Mouse (Mus musculus): Measurements from ENCODE around the gene 4930404N11Rik. TPM values are rescaled to one million over a fixed set of nuclear protein-coding genes. Genes with fewer than 3 reads are reported as not detected.

The 4930404N11Rik gene
- polyA plus RNA-seq, 1 experiment from 2014 or later = not detected

GRCm38 (mm10) chr10:81323141-81323775, 42.4 kb downstream of the 4930404N11Rik start:
- H3K4me2 ChIP-seq = no peak overlapping the region
- 95% methylated on average over 23 of the region's 23 CpGs for WGBS
- ATAC-seq (ENCODE audit: low FRiP score) = no peak
- no peak for DNase-seq (ENCODE audit: low spot score, missing footprints)
- H3K4me1 ChIP-seq (ENCODE audit: control insufficient read depth, insufficient read depth, low read length) = peaks cover 18% of the 10 kb centered on the region
- no peaks in the 10 kb centered on the region for H3K9me3 ChIP-seq (ENCODE audit: control insufficient read depth, low read length)
- no peak overlapping the region for H3K9ac ChIP-seq (ENCODE audit: low read length)
- H3K27ac ChIP-seq (ENCODE audit: low read depth, low read length) = no peak overlapping the region
- no peaks in the 10 kb centered on the region for H3K27me3 ChIP-seq (ENCODE audit: control insufficient read depth, insufficient read depth, low read length)
- H3K4me3 ChIP-seq (ENCODE audit: low read depth, low read length) = no peak overlapping the region
- peaks cover 42% of the 10 kb centered on the region for H3K36me3 ChIP-seq (ENCODE audit: control insufficient read depth, insufficient read depth, low read length)

DNA sequence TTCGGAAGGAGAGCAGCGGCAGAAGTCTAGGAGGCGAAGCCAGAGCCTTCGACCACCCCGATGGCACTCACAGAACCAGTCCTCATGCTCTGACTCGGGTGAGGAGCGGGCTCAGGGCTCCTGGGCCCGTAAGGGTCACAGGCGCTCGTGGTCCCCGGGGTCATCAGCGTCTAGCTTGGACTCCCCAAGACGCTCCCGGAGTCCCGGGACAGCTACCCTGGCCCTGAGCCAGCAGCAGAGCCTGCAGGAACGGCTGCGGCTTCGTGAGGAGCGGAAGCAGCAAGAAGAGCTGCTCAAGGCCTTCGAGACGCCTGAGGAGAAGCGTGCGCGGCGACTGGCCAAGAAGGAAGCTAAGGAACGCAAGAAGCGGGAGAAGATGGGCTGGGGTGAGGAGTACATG, 43.2 kb downstream of the 4930404N11Rik start:
- Histone ChIP-seq H3K36me3 (ENCODE audit: control insufficient read depth, insufficient read depth, low read length) (peaks cover 44% of the 10 kb centered on the region), H3K27ac (ENCODE audit: low read depth, low read length) (no peak overlapping the region), H3K9ac (ENCODE audit: low read length) (no peak overlapping the region), H3K4me3 (ENCODE audit: low read depth, low read length) (no peak overlapping the region), H3K27me3 (ENCODE audit: control insufficient read depth, insufficient read depth, low read length) (no peaks in the 10 kb centered on the region), H3K4me1 (ENCODE audit: control insufficient read depth, insufficient read depth, low read length) (peaks cover 18% of the 10 kb centered on the region), H3K4me2 (no peak overlapping the region), H3K9me3 (ENCODE audit: control insufficient read depth, low read length) (no peaks in the 10 kb centered on the region)
- ATAC-seq (ENCODE audit: low FRiP score) = no peak
- DNase-seq (ENCODE audit: low spot score, missing footprints) = no peak
- 95% methylated on average over 27 of the region's 27 CpGs for WGBS

DNA sequence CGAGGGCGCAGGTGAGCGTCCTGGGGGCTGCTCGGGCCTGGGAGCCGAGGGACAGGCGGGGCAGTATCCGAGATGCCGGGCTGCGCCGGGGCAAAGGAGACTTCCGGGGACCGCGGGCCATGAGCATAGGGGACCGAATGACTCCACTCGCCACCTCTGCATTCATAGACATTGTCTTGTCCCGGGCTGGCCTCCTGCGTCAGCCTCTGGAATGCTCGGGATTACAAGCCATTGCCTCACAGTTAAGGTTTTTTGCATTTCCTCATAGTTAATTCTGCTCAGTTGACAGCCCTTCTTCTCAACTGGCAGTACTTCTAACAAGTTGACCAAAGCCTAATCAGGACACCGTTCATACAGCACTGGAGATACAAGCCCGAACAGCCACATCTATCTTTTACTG, 44.2 kb downstream of the 4930404N11Rik start:
- no peaks in the 10 kb centered on the region for H3K9me3 ChIP-seq (ENCODE audit: control insufficient read depth, low read length)
- peaks cover 26% of the 10 kb centered on the region for H3K4me1 ChIP-seq (ENCODE audit: control insufficient read depth, insufficient read depth, low read length)
- H3K36me3 ChIP-seq (ENCODE audit: control insufficient read depth, insufficient read depth, low read length) = peaks cover 41% of the 10 kb centered on the region
- peak overlapping the region; percentile 83 for H3K4me2 ChIP-seq
- H3K27me3 ChIP-seq (ENCODE audit: control insufficient read depth, insufficient read depth, low read length) = no peaks in the 10 kb centered on the region; the same call in 1 of the 2 replicates
- H3K9ac ChIP-seq (ENCODE audit: low read length) = peak overlapping the region; percentile 86
- no peak for DNase-seq (ENCODE audit: low spot score, missing footprints)
- WGBS = 3% methylated on average over 20 of the region's 20 CpGs
- peak overlapping the region; percentile 79 for H3K27ac ChIP-seq (ENCODE audit: low read depth, low read length)
- no peak; the same call in 1 of the 2 replicates for ATAC-seq (ENCODE audit: low FRiP score)
- H3K4me3 ChIP-seq (ENCODE audit: low read depth, low read length) = peak overlapping the region; percentile 94

GRCm38 (mm10) chr10:81320550-81321347, 44.9 kb downstream of the 4930404N11Rik start, which contains the start of gene Cactin:
TSS of gene Cactin (plus strand) at chr10:81321103.
- Histone ChIP-seq H3K4me2 (peak within 1 kb of the TSS; percentile 83), H3K36me3 (ENCODE audit: control insufficient read depth, insufficient read depth, low read length) (peaks cover 37% of the 10 kb centered on the region), H3K9me3 (ENCODE audit: control insufficient read depth, low read length) (no peaks in the 10 kb centered on the region), H3K27ac (ENCODE audit: low read depth, low read length) (peak within 1 kb of the TSS; percentile 79), H3K4me3 (ENCODE audit: low read depth, low read length) (peak within 1 kb of the TSS; percentile 94), H3K4me1 (ENCODE audit: control insufficient read depth, insufficient read depth, low read length) (peaks cover 29% of the 10 kb centered on the region), H3K9ac (ENCODE audit: low read length) (peak within 1 kb of the TSS; percentile 86), H3K27me3 (ENCODE audit: control insufficient read depth, insufficient read depth, low read length) (no peaks in the 10 kb centered on the region; the same call in 1 of the 2 replicates)
- ATAC-seq (ENCODE audit: low FRiP score) (peak; percentile 93), DNase-seq (ENCODE audit: low spot score, missing footprints) (peak; percentile 100)
- under 1% methylated on average over 68 of the region's 68 CpGs for WGBS

DNA sequence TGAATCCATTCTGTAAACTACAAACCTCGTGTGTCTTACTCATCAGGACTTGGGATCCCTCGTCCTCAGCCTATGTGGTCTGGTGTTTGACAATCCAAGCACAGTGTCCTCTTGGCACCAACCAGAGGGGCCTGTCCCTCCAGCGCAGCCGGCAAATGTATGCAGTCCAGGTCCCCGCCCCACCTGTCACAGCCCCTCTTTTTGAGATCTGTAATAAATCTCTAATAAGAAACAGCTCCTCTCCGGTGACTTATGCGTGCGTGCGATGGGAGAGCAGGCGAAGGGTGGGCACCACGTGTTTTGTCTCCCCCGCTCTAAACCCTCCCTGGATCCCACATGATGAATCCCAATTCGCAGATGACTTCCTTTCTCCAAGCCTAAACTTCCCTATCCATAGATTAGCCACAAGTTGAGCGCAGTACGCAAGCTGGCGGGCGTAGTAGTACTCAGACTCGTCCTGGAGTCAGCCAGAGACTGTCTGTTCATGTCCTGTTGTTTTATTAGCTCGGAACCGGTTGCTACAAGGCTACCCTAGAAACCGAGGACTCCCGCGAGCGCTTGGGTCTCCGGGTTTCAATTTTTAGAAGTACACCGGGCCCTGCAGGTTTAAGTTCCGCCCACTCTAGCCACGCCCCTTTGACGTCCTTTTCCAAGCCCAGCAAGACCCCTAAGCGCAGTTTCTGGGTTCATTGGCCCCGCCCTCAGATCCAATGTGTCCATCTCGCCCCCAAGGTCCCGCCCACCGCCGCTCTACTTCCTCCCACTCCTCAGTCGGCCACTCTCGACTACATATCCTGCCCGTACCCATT, 45.7 kb downstream of the 4930404N11Rik start:
- Histone ChIP-seq H3K4me1 (ENCODE audit: control insufficient read depth, insufficient read depth, low read length) (peaks cover 29% of the 10 kb centered on the region), H3K9me3 (ENCODE audit: control insufficient read depth, low read length) (no peaks in the 10 kb centered on the region), H3K27me3 (ENCODE audit: control insufficient read depth, insufficient read depth, low read length) (no peaks in the 10 kb centered on the region; the same call in 1 of the 2 replicates), H3K36me3 (ENCODE audit: control insufficient read depth, insufficient read depth, low read length) (peaks cover 29% of the 10 kb centered on the region), H3K27ac (ENCODE audit: low read depth, low read length) (peak overlapping the region; percentile 79), H3K4me2 (peak overlapping the region; percentile 83), H3K4me3 (ENCODE audit: low read depth, low read length) (peak overlapping the region; percentile 94), H3K9ac (ENCODE audit: low read length) (peak overlapping the region; percentile 60)
- WGBS = 2% methylated on average over 38 of the region's 38 CpGs
- peak; percentile 99 for DNase-seq (ENCODE audit: low spot score, missing footprints)
- peak; percentile 0; the same call in 1 of the 2 replicates for ATAC-seq (ENCODE audit: low FRiP score)

- WGBS = 47% methylated on average over 8 of the region's 8 CpGs
- ATAC-seq (ENCODE audit: low FRiP score) = no peak
- Histone ChIP-seq H3K27ac (ENCODE audit: low read depth, low read length) (peak overlapping the region; percentile 79; the same call in 1 of the 2 replicates), H3K27me3 (ENCODE audit: control insufficient read depth, insufficient read depth, low read length) (no peaks in the 10 kb centered on the region; the same call in 1 of the 2 replicates), H3K4me2 (peak overlapping the region; percentile 83), H3K4me1 (ENCODE audit: control insufficient read depth, insufficient read depth, low read length) (peaks cover 29% of the 10 kb centered on the region), H3K4me3 (ENCODE audit: low read depth, low read length) (peak overlapping the region; percentile 94; the same call in 1 of the 2 replicates), H3K36me3 (ENCODE audit: control insufficient read depth, insufficient read depth, low read length) (peaks cover 23% of the 10 kb centered on the region), H3K9me3 (ENCODE audit: control insufficient read depth, low read length) (no peaks in the 10 kb centered on the region), H3K9ac (ENCODE audit: low read length) (peak overlapping the region; percentile 60)
- no peak for DNase-seq (ENCODE audit: low spot score, missing footprints)
Measured at GRCm38 (mm10) chr10:81319330-81319699, 46.3 kb downstream of the 4930404N11Rik start.

- H3K36me3 ChIP-seq (ENCODE audit: control insufficient read depth, insufficient read depth, low read length) = peaks cover 17% of the 10 kb centered on the region
- 94% methylated on average over 13 of the region's 13 CpGs for WGBS
- no peaks in the 10 kb centered on the region for H3K9me3 ChIP-seq (ENCODE audit: control insufficient read depth, low read length)
- no peak overlapping the region for H3K4me2 ChIP-seq
- DNase-seq (ENCODE audit: low spot score, missing footprints) (no peak), ATAC-seq (ENCODE audit: low FRiP score) (no peak)
- H3K4me3 ChIP-seq (ENCODE audit: low read depth, low read length) = no peak overlapping the region
- H3K27ac ChIP-seq (ENCODE audit: low read depth, low read length) = no peak overlapping the region
- H3K9ac ChIP-seq (ENCODE audit: low read length) = no peak overlapping the region
- no peaks in the 10 kb centered on the region; the same call in 1 of the 2 replicates for H3K27me3 ChIP-seq (ENCODE audit: control insufficient read depth, insufficient read depth, low read length)
- H3K4me1 ChIP-seq (ENCODE audit: control insufficient read depth, insufficient read depth, low read length) = peaks cover 29% of the 10 kb centered on the region
Measured at GRCm38 (mm10) chr10:81318589-81319329, 46.9 kb downstream of the 4930404N11Rik start.

DNA sequence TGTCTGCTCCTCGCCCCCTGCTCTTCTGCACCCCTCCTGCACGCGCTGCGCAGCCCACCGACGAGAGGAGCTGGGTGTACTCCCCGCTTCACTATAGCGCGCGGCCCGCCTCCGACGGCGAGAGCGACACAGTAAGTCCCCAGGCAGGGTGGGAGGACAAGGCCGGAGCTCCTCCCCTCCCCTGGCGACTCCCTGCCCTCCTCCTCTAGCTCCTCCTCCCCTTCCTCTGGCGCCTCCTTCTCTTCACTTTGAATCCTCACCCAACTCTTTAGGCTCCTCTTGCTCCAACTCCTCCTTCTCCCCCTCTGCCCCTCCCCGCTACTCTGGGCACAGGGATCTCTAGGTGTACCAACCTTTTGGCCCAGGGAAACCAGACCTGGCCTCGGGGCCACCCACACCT, 48.3 kb downstream of the 4930404N11Rik start:
- 6% methylated on average over 19 of the region's 20 CpGs for WGBS
- Histone ChIP-seq H3K9ac (ENCODE audit: low read length) (no peak overlapping the region; the same call in 1 of the 2 replicates), H3K27ac (ENCODE audit: low read depth, low read length) (no peak overlapping the region), H3K4me2 (0 out of 2 replicates have a peak overlapping the region, but pooled peaks have one; percentile 15), H3K9me3 (ENCODE audit: control insufficient read depth, low read length) (no peaks in the 10 kb centered on the region), H3K4me1 (ENCODE audit: control insufficient read depth, insufficient read depth, low read length) (peaks cover 29% of the 10 kb centered on the region), H3K4me3 (ENCODE audit: low read depth, low read length) (no peak overlapping the region), H3K36me3 (ENCODE audit: control insufficient read depth, insufficient read depth, low read length) (peaks cover 9% of the 10 kb centered on the region), H3K27me3 (ENCODE audit: control insufficient read depth, insufficient read depth, low read length) (no peaks in the 10 kb centered on the region; the same call in 1 of the 2 replicates)
- DNase-seq (ENCODE audit: low spot score, missing footprints) (no peak), ATAC-seq (ENCODE audit: low FRiP score) (no peak)
